11 mouse cellular contexts compared by ENCODE assay signal in the genomic region with DNA sequence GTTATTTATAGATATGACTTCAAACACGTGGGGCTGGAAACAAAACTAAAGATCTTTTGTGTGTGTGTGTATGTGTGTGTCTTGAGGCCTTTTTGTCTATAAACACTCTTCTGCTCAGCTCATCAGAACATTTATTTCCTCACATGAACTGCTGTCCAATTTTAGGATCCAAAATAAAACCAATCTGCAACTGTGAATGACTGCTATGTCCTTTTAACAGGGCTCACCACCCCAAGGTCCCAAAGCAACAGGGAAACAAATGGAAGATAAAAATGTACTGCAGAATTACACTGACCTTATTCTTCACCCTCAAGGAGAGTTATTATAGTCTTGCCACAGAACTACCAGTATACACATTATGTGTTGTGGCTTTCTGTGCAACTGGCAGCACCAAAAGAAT.
"Had no signal": no experiment of that assay in that cellular context is flagged by ENCODE, and none has a peak within 500 bp of the region (broad histone marks: within the 10 kb centered on the region; RNA-seq: fewer than 3 reads in every experiment).

No protein-coding gene starts in this region.

- DNase-seq: kidney, adult 9 months; kidney, postnatal 10 days; kidney, postnatal 4 days; lung, embryonic 14.5 days; right cerebral cortex, adult 18-20 months; right cerebral cortex, postnatal 25 days; thymus, postnatal 36 days had no signal

- H3K27ac ChIP-seq: limb, embryonic 15.5 days; liver, embryonic 12.5 days; midbrain, embryonic 13.5 days; neural tube, embryonic 15.5 days had no signal

- H3K4me1 ChIP-seq: limb, embryonic 15.5 days; liver, embryonic 12.5 days; midbrain, embryonic 13.5 days; neural tube, embryonic 15.5 days had no signal

- H3K4me3 ChIP-seq: limb, embryonic 15.5 days; liver, embryonic 12.5 days; midbrain, embryonic 13.5 days; neural tube, embryonic 15.5 days had no signal
